Mouse (Mus musculus) macrophage (primary cell): Measurements from ENCODE around the gene Aif1l. TPM values are rescaled to one million over a fixed set of nuclear protein-coding genes. Genes with fewer than 3 reads are reported as not detected.

Experiments used
- H3K27ac ChIP-seq: fragments of 350-480 bp; formaldehyde crosslinking; 2 replicates; pipeline ENCODE4 v1.9.0; 2021
- H3K36me3 ChIP-seq: fragments of 350-480 bp; formaldehyde crosslinking; 2 replicates; pipeline ENCODE4 v1.9.0; 2021; ENCODE audit errors: inconsistent target
- H3K4me3 ChIP-seq: fragments of 350-480 bp; formaldehyde crosslinking; 2 replicates; pipeline ENCODE4 v1.9.0; 2021; ENCODE audit errors: inconsistent target
- H3K79me2 ChIP-seq: fragments of 350-480 bp; formaldehyde crosslinking; 2 replicates; pipeline ENCODE4 v1.9.0; 2021; ENCODE audit errors: inconsistent target
- WGBS: methylation state at CpG from one replicate; pipeline ENCODE4 v1.1.7; 2026; ENCODE audit warnings: inconsistent platforms; ENCODE audit not compliant: missing documents; 5-methylcytosine and 5-hydroxymethylcytosine counted together
- polyA plus RNA-seq: library from polyadenylated mRNA; stranded (reverse); fragments of 250-400 nt; gene quantifications from 3 replicates; pipeline ENCODE4 v1.2.4, GENCODE M21; 2018; ENCODE audit warnings: inconsistent platforms

Gene Aif1l
- polyA plus RNA-seq, 1 experiment from 2014 or later, result not detected

DNA sequence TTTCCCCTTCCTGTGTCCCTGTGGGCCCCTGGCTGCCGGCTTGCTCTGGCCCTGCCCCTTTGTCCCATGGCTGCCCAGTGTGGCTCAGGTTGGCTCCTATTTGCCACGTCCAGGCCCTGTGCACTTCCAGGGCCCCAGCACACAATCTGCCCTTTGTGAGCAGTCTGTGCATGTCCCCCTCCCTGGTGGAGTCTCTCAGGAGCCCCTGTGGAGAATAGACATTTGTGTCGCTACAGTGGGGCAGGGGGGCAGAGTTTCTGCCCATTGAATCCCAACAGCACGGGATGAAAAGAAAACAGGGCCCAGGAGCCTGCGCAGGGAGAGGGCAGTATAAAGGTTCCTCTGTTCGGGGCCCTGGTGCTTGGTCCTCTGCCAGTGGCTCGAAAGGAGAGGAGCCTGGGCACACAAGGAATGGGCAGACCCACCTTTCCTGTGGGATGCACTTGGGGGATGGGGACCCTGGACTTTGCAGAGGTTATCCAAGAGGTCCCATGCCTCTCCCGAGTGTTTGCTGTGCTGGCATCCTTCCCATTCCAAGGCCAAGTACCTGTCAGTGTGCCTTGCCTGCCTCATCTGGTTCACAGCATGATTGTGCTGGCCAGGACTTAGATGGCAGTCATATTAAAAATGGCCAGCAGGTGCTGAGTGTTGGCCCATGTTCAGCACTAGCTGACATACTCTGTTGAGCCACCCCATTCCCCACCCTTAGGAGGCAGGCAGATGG is 12.7 kb downstream of the Aif1l start:
- WGBS, result 86% methylated on average over 8 of the region's 8 CpGs
- Histone ChIP-seq H3K36me3 (no peaks in the 10 kb centered on the region), H3K27ac (no peak overlapping the region), H3K79me2 (no peaks in the 10 kb centered on the region), H3K4me3 (no peak overlapping the region)

DNA sequence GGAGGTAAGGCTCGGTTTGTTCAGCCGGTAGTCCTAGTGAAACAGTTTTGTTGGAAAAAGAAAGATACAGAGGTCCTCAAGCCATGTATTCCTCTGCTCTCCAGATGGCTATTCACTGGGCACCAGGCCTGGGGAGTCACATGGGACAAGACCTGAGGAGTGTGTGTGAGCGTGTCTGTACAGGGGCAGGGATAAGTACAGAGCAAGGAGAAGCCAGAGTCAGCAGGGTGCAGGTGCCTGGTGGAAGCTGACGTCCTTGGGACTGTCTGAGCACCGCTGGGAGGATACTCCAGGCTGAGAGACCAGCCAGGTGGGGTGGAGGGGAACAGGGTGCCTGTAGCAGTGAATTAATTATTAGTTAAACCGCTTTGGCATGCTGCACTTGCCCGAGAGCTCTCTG is 13.6 kb downstream of the Aif1l start:
- WGBS, result 89% methylated on average over 6 of the region's 7 CpGs
- Histone ChIP-seq H3K4me3 (no peak overlapping the region), H3K36me3 (no peaks in the 10 kb centered on the region), H3K79me2 (no peaks in the 10 kb centered on the region), H3K27ac (no peak overlapping the region)

DNA sequence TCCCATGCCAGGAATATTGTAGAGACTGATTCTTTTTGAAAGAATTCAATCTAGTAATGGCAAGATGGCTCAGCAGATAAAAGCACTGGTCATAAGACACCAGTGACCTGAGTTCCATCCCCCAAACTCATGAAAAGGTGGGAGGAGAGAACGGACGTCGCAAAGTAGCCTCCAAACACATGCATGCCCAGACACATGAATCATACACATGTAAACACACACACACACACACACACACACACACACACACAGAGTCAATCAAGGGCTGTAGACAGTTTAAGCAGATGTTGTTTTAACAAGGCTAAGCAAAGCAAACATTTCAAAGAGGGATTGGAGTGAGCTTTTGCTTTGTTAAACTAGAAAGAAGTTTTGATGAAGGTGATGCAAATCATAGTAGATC is 14.3 kb downstream of the Aif1l start:
- H3K79me2 ChIP-seq, result no peaks in the 10 kb centered on the region
- H3K36me3 ChIP-seq, result no peaks in the 10 kb centered on the region
- H3K27ac ChIP-seq, result no peak overlapping the region
- H3K4me3 ChIP-seq, result no peak overlapping the region
- 85% methylated on average over 3 of the region's 3 CpGs for WGBS

DNA sequence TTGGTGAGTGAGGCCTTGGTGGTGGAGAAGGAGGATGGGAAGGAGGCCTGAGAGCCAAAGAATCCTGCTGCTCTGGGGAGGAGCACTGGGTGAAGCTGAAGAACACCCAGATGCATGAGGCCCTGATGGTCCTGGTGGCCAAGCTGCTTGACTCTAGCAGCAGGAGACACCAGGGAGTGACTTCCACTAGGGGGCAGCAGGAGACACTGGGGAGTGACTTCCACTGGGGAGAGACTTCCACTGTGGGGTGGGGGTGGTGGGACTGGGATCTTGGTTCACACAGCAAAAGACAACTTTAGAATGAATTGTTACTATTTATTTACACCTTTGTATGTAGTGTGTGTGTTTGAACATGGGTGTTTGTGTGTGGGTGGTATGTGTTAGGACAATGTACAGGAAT is 15.2 kb downstream of the Aif1l start:
- no peak overlapping the region for H3K4me3 ChIP-seq
- no peaks in the 10 kb centered on the region for H3K79me2 ChIP-seq
- H3K36me3 ChIP-seq, result no peaks in the 10 kb centered on the region
- no peak overlapping the region for H3K27ac ChIP-seq

DNA sequence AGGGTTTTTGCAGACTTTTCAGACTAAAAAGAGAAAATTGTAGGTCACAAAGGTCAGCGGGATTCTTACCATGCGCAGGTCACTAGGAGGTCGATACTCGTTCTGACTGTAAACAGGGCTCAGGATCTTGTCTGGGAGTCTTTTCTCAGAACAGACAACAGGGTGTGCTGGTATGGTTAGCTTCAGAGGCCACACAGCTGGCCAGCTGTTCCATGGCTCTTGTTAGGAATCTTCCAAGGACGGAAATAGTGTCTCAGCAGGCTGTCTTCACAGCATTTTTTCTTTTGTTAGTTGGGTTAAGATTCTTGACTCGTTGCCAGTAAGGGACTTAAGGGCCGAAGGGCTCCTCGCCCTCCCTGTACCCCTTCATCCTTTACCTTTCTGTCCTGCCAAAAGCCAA is 16.9 kb downstream of the Aif1l start:
- 88% methylated on average over 8 of the region's 8 CpGs for WGBS
- Histone ChIP-seq H3K79me2 (no peaks in the 10 kb centered on the region), H3K36me3 (no peaks in the 10 kb centered on the region), H3K27ac (no peak overlapping the region), H3K4me3 (no peak overlapping the region)

GRCm38 (mm10) chr2:31972589-31972988 is 22.6 kb downstream of the Aif1l start:
- 87% methylated on average over 4 of the region's 4 CpGs for WGBS
- Histone ChIP-seq H3K79me2 (peaks cover 24% of the 10 kb centered on the region), H3K4me3 (no peak overlapping the region), H3K27ac (no peak overlapping the region), H3K36me3 (peaks cover 5% of the 10 kb centered on the region; the same call in 1 of the 2 replicates)

GRCm38 (mm10) chr2:31974141-31974808 is 24.3 kb downstream of the Aif1l start, which contains the start of gene Nup214:
Nup214 (plus strand) TSS chr2:31974436.
- WGBS, result under 1% methylated on average over 60 of the region's 60 CpGs
- peaks cover 24% of the 10 kb centered on the region for H3K79me2 ChIP-seq
- H3K4me3 ChIP-seq, result peak within 1 kb of the TSS; percentile 94
- H3K36me3 ChIP-seq, result peaks cover 21% of the 10 kb centered on the region; the same call in 1 of the 2 replicates
- H3K27ac ChIP-seq, result peak within 1 kb of the TSS; percentile 46

- Histone ChIP-seq H3K79me2 (peaks cover 24% of the 10 kb centered on the region), H3K36me3 (peaks cover 26% of the 10 kb centered on the region), H3K27ac (peak overlapping the region; percentile 46), H3K4me3 (peak overlapping the region; percentile 94)
- WGBS, result 8% methylated on average over 13 of the region's 13 CpGs
Observed at GRCm38 (mm10) chr2:31974809-31975371, 25.0 kb downstream of the Aif1l start.

DNA sequence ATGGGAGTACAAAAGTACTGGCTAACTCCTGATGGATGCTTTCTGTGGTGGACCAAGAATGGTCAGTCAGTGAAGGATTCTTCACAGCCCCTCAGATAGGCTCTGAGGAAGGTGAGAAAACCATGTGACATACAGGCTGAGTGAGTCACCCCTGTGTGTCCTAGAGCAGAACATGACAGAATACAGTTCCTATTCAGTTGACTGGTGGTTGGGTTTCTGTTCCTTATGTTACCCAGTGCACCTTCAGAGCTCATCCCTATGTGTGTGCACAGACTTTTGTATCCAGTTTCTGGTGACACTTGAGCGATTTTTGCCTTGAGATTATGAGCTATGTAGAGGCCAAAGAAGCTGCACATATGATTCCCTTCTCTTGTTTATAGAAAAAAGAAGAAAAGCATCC is 37.8 kb downstream of the Aif1l start:
- no peak overlapping the region for H3K4me3 ChIP-seq
- peaks cover 89% of the 10 kb centered on the region for H3K36me3 ChIP-seq
- H3K79me2 ChIP-seq, result no peaks in the 10 kb centered on the region
- whole genome bisulfite sequencing, result 91% methylated on average over 1 of the region's 1 CpGs
- H3K27ac ChIP-seq, result no peak overlapping the region

GRCm38 (mm10) chr2:31990961-31991360 is 41.0 kb downstream of the Aif1l start:
- peaks cover 84% of the 10 kb centered on the region for H3K36me3 ChIP-seq
- H3K79me2 ChIP-seq, result no peaks in the 10 kb centered on the region
- H3K27ac ChIP-seq, result no peak overlapping the region
- no peak overlapping the region for H3K4me3 ChIP-seq
- 98% methylated on average over 4 of the region's 4 CpGs for WGBS

GRCm38 (mm10) chr2:31994896-31995295 is 45.0 kb downstream of the Aif1l start:
- no peaks in the 10 kb centered on the region for H3K79me2 ChIP-seq
- WGBS, result 97% methylated on average over 9 of the region's 9 CpGs
- H3K36me3 ChIP-seq, result peaks cover 91% of the 10 kb centered on the region
- H3K27ac ChIP-seq, result no peak overlapping the region
- H3K4me3 ChIP-seq, result no peak overlapping the region

DNA sequence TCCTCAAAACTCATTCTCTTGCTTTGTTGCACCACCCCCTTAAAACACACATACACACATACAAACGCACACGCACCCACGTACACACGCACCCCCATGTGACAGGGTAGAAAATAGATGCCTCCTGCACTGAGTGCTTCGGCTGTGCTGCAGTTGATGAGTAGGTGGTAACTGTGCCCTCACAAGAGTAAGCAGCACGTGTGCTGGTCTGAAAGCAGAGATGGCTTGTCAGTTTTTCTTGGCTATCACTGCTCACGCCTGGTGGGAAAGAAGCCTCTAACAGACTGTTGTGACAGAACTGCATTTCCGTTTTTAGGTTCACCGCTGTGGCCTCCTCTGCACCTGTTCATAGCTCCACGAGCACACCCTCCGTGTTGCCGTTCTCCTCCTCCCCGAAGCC is 46.1 kb downstream of the Aif1l start:
- Histone ChIP-seq H3K79me2 (no peaks in the 10 kb centered on the region), H3K36me3 (peaks cover 90% of the 10 kb centered on the region), H3K4me3 (no peak overlapping the region), H3K27ac (no peak overlapping the region)
- WGBS, result 92% methylated on average over 11 of the region's 13 CpGs

GRCm38 (mm10) chr2:31997539-31997938 is 47.6 kb downstream of the Aif1l start:
- Histone ChIP-seq H3K27ac (no peak overlapping the region), H3K4me3 (no peak overlapping the region), H3K79me2 (no peaks in the 10 kb centered on the region), H3K36me3 (peaks cover 84% of the 10 kb centered on the region)
- 93% methylated on average over 5 of the region's 5 CpGs for WGBS

GRCm38 (mm10) chr2:31998443-31998842 is 48.5 kb downstream of the Aif1l start:
- Histone ChIP-seq H3K79me2 (no peaks in the 10 kb centered on the region), H3K27ac (no peak overlapping the region), H3K36me3 (peaks cover 86% of the 10 kb centered on the region), H3K4me3 (no peak overlapping the region)
- WGBS, result 100% methylated on average over 2 of the region's 2 CpGs

DNA sequence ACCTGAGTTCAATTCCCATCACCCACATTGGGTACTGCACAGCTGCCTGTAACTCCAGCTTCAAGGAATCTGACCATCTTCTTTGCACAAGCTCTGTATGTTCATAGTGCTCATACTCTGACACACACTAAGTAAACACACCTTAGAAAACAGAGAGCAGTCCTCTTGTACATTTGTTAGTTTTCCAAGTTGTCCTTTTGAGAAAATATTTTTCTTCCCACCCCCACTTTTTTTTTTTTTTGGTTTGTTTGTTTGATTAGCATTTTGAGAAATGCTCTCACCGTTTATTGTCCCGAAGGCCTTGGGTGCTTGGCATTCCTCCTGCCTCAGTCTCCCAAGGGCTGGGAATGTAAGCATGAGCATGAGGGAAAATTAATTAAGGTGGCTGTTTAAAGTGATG is 58.4 kb downstream of the Aif1l start:
- Histone ChIP-seq H3K79me2 (no peaks in the 10 kb centered on the region), H3K4me3 (no peak overlapping the region), H3K36me3 (peaks cover 71% of the 10 kb centered on the region), H3K27ac (no peak overlapping the region)
- 81% methylated on average over 2 of the region's 2 CpGs for WGBS
